Mouse (Mus musculus) C2C12 (cell line): Measurements from ENCODE around the gene Gm20547. TPM values are rescaled to one million over a fixed set of nuclear protein-coding genes. Genes with fewer than 3 reads are reported as not detected.
"Not testable (repeated sequence)": the region's sequence is repeated elsewhere in the genome, so short reads cannot be mapped to it uniquely, and the experiment has no call there.

Source experiments
- H3K27me3 ChIP-seq: one replicate; pipeline ENCODE4 v1.6.1; 2011; ENCODE audit not compliant: control insufficient read depth, insufficient read depth, insufficient read length
- H3K36me3 ChIP-seq: one replicate; pipeline ENCODE4 v1.6.1; 2011; ENCODE audit not compliant: control insufficient read depth, insufficient read depth
- H3K4me3 ChIP-seq: one replicate; pipeline ENCODE4 v1.5.1; 2011; ENCODE audit warnings: mild to moderate bottlenecking, control low read depth; ENCODE audit not compliant: poor library complexity, insufficient read depth, severe bottlenecking
- H3K79me2 ChIP-seq: one replicate; pipeline ENCODE4 v1.6.1; 2011; ENCODE audit not compliant: control insufficient read depth, insufficient read depth
- H3K79me3 ChIP-seq: one replicate; pipeline ENCODE4 v1.6.1; 2011; ENCODE audit warnings: low read depth, control low read depth
- H3ac ChIP-seq: one replicate; pipeline ENCODE3; 2011; ENCODE audit warnings: low read depth; ENCODE audit not compliant: control insufficient read depth, insufficient read length
- CEBPB ChIP-seq: IDR thresholded peaks from one replicate; pipeline ENCODE4 v1.6.1; 2011; ENCODE audit warnings: low read depth, mild to moderate bottlenecking, control low read depth, moderate library complexity
- CTCF ChIP-seq: IDR thresholded peaks from one replicate; pipeline ENCODE4 v1.5.1; 2011; ENCODE audit not compliant: control insufficient read depth, insufficient read depth, insufficient read length
- FOSL1 ChIP-seq: IDR thresholded peaks from one replicate; pipeline ENCODE4 v1.8.0; 2011; ENCODE audit warnings: mild to moderate bottlenecking, low read length; ENCODE audit not compliant: poor library complexity, insufficient read depth, severe bottlenecking
- MAX ChIP-seq: IDR thresholded peaks from one replicate; pipeline ENCODE4 v1.6.1; 2011; ENCODE audit warnings: mild to moderate bottlenecking, control low read depth
- MYOD1 ChIP-seq: IDR thresholded peaks from one replicate; pipeline ENCODE4 v1.6.1; 2011; ENCODE audit warnings: low read depth; ENCODE audit not compliant: control insufficient read depth, insufficient read length
- MYOG ChIP-seq: IDR thresholded peaks from one replicate; pipeline ENCODE4 v1.6.1; 2011; ENCODE audit not compliant: control insufficient read depth, insufficient read length; ENCODE audit errors: extremely low read depth
- USF1 ChIP-seq: IDR thresholded peaks from one replicate; pipeline ENCODE4 v1.6.1; 2011; ENCODE audit warnings: low read depth, mild to moderate bottlenecking, control low read depth, moderate library complexity
- polyA plus RNA-seq: library from polyadenylated mRNA; unstranded; fragments of >200 nt; fragmentation: generic; extraction: Trizol; gene quantifications from one replicate; pipeline ENCODE4 v1.2.1, GENCODE M21; 2012; ENCODE audit warnings: missing spikeins

The Gm20547 gene
- polyA plus RNA-seq, 1 experiment: not detected

GRCm38 (mm10) chr17:34902895-34903294 is 21.1 kb upstream of the Gm20547 start:
- peaks cover 41% of the 10 kb centered on the region for H3K36me3 ChIP-seq
- H3K4me3 ChIP-seq: no peak overlapping the region
- no peak overlapping the region for H3ac ChIP-seq
- H3K79me3 ChIP-seq: peaks cover 24% of the 10 kb centered on the region
- TF ChIP-seq USF1 (no peak), MYOG (no peak), MAX (no peak), CEBPB (no peak), MYOD1 (no peak), CTCF (no peak), FOSL1 (no peak)
- no peaks in the 10 kb centered on the region for H3K27me3 ChIP-seq
- peaks cover 33% of the 10 kb centered on the region for H3K79me2 ChIP-seq

DNA sequence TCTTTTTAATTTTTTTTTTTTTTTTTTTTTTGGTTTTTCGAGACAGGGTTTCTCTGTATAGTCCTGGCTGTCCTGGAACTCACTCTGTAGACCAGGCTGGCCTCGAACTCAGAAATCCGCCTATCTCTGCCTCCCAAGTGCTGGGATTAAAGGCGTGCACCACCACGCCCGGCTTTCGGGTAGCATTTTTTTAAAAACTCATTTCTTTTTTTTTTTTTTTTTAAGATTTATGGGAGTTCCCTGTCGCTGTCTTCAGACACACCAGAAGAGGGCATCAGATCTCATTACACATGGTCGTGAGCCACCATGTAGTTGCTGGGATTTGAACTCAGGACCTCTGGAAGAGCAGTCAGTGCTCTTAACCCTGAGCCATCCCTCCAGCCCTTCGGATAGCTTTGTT is 20.1 kb upstream of the Gm20547 start:
- not testable (repeated sequence) for H3K4me3 ChIP-seq, H3K27me3 ChIP-seq, H3ac ChIP-seq
- Histone ChIP-seq H3K79me2 (peaks cover 41% of the 10 kb centered on the region), H3K79me3 (peaks cover 25% of the 10 kb centered on the region), H3K36me3 (peaks cover 33% of the 10 kb centered on the region)

- not testable (repeated sequence) for H3K4me3 ChIP-seq, H3K27me3 ChIP-seq, H3ac ChIP-seq
- Histone ChIP-seq H3K79me2 (peaks cover 51% of the 10 kb centered on the region), H3K36me3 (peaks cover 29% of the 10 kb centered on the region), H3K79me3 (peaks cover 26% of the 10 kb centered on the region)
These were observed 19.0 kb upstream of the Gm20547 start for GRCm38 (mm10) chr17:34900826-34901225.

DNA sequence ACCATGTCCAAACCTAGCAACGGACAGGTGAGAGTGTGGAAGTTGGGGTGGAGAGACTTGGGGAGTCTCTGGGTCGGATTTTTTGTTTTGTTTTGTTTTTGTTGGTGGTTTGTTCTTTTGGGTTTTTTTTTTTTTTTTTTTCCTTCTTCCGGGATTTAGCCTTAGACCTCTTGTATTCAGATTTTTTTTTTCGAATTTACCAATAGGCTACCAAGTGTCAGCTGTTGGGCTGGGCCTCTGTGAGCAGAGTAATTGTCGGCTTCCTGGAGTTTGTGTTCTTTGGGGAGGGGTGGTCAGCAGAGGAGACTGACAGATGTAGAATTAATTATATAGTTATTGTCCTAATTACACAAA is 18.0 kb upstream of the Gm20547 start:
- TF ChIP-seq CTCF (no peak), MAX (no peak)
- Histone ChIP-seq H3K36me3 (peaks cover 24% of the 10 kb centered on the region), H3K4me3 (peak overlapping the region; percentile 76), H3K79me3 (peaks cover 26% of the 10 kb centered on the region), H3K27me3 (no peaks in the 10 kb centered on the region), H3ac (peak overlapping the region; percentile 97), H3K79me2 (peaks cover 60% of the 10 kb centered on the region)

GRCm38 (mm10) chr17:34899053-34899889 is 17.4 kb upstream of the Gm20547 start:
- Histone ChIP-seq H3K27me3 (no peaks in the 10 kb centered on the region), H3K36me3 (peaks cover 24% of the 10 kb centered on the region)
- no peak for TF ChIP-seq MYOG
- TF ChIP-seq FOSL1: no peak
- no peak for TF ChIP-seq CEBPB
- no peak for TF ChIP-seq USF1
- no peak for TF ChIP-seq MYOD1
- no peak for TF ChIP-seq CTCF

DNA sequence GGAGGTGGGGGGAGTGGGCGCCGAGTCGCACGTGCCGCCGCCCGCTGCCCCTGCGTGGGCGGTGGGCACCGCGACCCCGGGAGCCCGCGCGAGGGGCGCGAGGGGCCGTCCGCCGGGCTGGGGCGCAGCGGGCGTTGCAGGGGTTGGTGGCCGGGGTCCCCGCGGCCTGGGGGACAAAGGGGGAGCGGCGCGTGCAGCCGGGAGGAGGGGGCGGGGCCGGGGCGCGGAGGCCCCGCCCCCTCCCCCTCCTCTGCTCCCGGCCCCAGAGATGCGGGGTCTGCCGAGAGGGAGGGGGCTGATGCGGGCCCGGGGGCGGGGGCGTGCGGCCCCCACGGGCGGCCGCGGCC is 16.8 kb upstream of the Gm20547 start:
- Histone ChIP-seq H3K36me3 (peaks cover 22% of the 10 kb centered on the region), H3K79me2 (peaks cover 62% of the 10 kb centered on the region), H3ac (peak overlapping the region; percentile 97), H3K27me3 (no peaks in the 10 kb centered on the region), H3K79me3 (peaks cover 26% of the 10 kb centered on the region), H3K4me3 (peak overlapping the region; percentile 76)
- no peak for TF ChIP-seq USF1
- TF ChIP-seq MYOG: no peak
- TF ChIP-seq CTCF: no peak
- no peak for TF ChIP-seq FOSL1
- no peak for TF ChIP-seq CEBPB
- TF ChIP-seq MAX: no peak
- TF ChIP-seq MYOD1: no peak

More at GRCm38 (mm10) chr17:34899053-34899889, 17.4 kb upstream of the Gm20547 start:
- Histone ChIP-seq H3K4me3 (peak overlapping the region; percentile 76), H3ac (peak overlapping the region; percentile 97), H3K79me3 (peaks cover 26% of the 10 kb centered on the region), H3K79me2 (peaks cover 62% of the 10 kb centered on the region)
